8 mouse cellular contexts compared by ENCODE assay signal in the genomic region with DNA sequence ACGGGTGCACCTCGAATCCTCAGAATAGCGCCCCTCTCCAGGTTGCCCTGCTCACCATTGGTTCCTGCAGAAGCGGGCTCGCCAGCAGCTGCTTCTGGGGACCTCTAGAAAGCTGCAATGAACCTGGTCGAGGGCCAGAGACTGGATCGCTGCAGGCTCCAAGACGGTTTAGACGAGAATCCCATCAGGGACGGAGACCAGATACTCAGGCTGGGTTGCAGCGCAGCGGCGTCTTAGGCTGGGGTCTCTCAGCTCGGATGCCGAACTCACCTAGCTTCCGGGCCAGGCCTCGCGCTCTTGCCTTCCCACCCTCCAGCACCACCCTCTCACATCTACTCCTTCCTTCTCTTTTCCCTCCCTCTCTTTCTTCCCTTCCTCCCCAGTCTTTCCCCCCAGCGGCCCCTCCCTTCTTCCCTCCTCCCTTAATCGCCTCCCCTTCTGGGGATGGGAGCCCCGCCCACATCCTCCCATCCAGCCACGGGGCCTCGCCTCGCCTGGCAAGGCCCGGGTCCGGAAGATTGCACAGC. TPM values are rescaled to one million over a fixed set of nuclear protein-coding genes. Genes with fewer than 3 reads are reported as not detected.
DNase-seq lines count a peak whose midpoint lies in the region; ATAC-seq and TF ChIP-seq lines count a peak whose summit lies in the region.

Bmp4 (minus strand) TSS at position 421 of the 527 bp plus-strand sequence.

- H3K36me3 ChIP-seq in forebrain, embryonic 11.5 days (ENCODE audit: control insufficient read depth, insufficient read depth, low read length) = no peaks in the 10 kb centered on the region
- H3K36me3 ChIP-seq in heart, postnatal 0 days (replicated peaks; ENCODE audit: control insufficient read depth, insufficient read depth, low read length) = no peaks in the 10 kb centered on the region
- no peaks in the 10 kb centered on the region for H3K36me3 ChIP-seq in midbrain, embryonic 10.5 days

- WGBS in forebrain, embryonic 11.5 days = 2% methylated on average over 26 of the region's 26 CpGs
- 5% methylated on average over 26 of the region's 26 CpGs for WGBS in heart, postnatal 0 days
- WGBS in midbrain, embryonic 10.5 days = 2% methylated on average over 26 of the region's 26 CpGs

- no peak for TF ChIP-seq CTCF in heart, postnatal 0 days (IDR thresholded peaks at IDR 0.05; ENCODE audit: low read depth)

- H3K9me3 ChIP-seq in forebrain, embryonic 11.5 days (ENCODE audit: control insufficient read depth, low read length) = no peaks in the 10 kb centered on the region
- H3K9me3 ChIP-seq in heart, postnatal 0 days (replicated peaks; ENCODE audit: control insufficient read depth, low read length) = no peaks in the 10 kb centered on the region
- no peaks in the 10 kb centered on the region for H3K9me3 ChIP-seq in midbrain, embryonic 10.5 days (replicated peaks)

- H3K27me3 ChIP-seq in forebrain, embryonic 11.5 days (ENCODE audit: control insufficient read depth, insufficient read depth, low read length) = peaks cover 57% of the 10 kb centered on the region
- peaks cover 43% of the 10 kb centered on the region for H3K27me3 ChIP-seq in heart, postnatal 0 days (ENCODE audit: control insufficient read depth, insufficient read depth, low read length)
- H3K27me3 ChIP-seq in midbrain, embryonic 10.5 days (ENCODE audit: low read depth, poor library complexity, severe bottlenecking) = peaks cover 98% of the 10 kb centered on the region

- H3K4me2 ChIP-seq in forebrain, embryonic 11.5 days (ENCODE audit: low read depth, low read length, severe bottlenecking) = peak within 1 kb of the TSS; percentile 44
- H3K4me2 ChIP-seq in heart, postnatal 0 days (ENCODE audit: low read depth, low read length) = peak within 1 kb of the TSS; percentile 76

- DNase-seq in adrenal gland, postnatal 14 days = peak; percentile 32
- DNase-seq in forebrain, embryonic 11.5 days (ENCODE audit: low spot score) = peak; percentile 75
- DNase-seq in heart, postnatal 0 days (ENCODE audit: low spot score) = no peak
- DNase-seq in kidney, postnatal 4 days = peak; percentile 81 to 87
- peak; percentile 60 for DNase-seq in midbrain, embryonic 10.5 days (ENCODE audit: low spot score)
- no peak for DNase-seq in layer of hippocampus, postnatal 36 days
- DNase-seq in right cerebral cortex, adult 2 months (ENCODE audit: low spot score in 2 of 2) = no peak
- no peak for DNase-seq in left cerebral cortex, postnatal 25 days (ENCODE audit: low spot score in 2 of 2)

- 0 out of 2 replicates have a peak, but pooled peaks have one; percentile 8 for ATAC-seq in forebrain, embryonic 11.5 days (replicated peaks; ENCODE audit: low FRiP score)
- ATAC-seq in heart, postnatal 0 days (ENCODE audit: insufficient read depth, low read depth) = no peak

- peak within 1 kb of the TSS; percentile 35 for H3K9ac ChIP-seq in forebrain, embryonic 11.5 days (ENCODE audit: low read length)
- H3K9ac ChIP-seq in heart, postnatal 0 days (replicated peaks; ENCODE audit: low read depth, low read length) = no peak within 1 kb of the TSS

- H3K4me3 ChIP-seq in forebrain, embryonic 11.5 days (ENCODE audit: low read depth, low read length) = peak within 1 kb of the TSS; percentile 46
- H3K4me3 ChIP-seq in heart, postnatal 0 days (ENCODE audit: low read depth, low read length) = peak within 1 kb of the TSS; percentile 61
- peak within 1 kb of the TSS; percentile 52 for H3K4me3 ChIP-seq in midbrain, embryonic 10.5 days

- no peak within 1 kb of the TSS for H3K27ac ChIP-seq in forebrain, embryonic 11.5 days (ENCODE audit: low read depth, low read length)
- no peak within 1 kb of the TSS for H3K27ac ChIP-seq in heart, postnatal 0 days (ENCODE audit: low read depth)
- no peak within 1 kb of the TSS; the same call in 1 of the 2 replicates for H3K27ac ChIP-seq in midbrain, embryonic 10.5 days (replicated peaks)

- no peak for TF ChIP-seq EP300 in heart, postnatal 0 days (IDR thresholded peaks at IDR 0.05; ENCODE audit: low read depth)

- intact Hi-C loops in left cerebral cortex, postnatal 25 days (cut with DNase I) = no loop called here

- H3K4me1 ChIP-seq in forebrain, embryonic 11.5 days (replicated peaks; ENCODE audit: control insufficient read depth, insufficient read depth, low read length) = peaks cover 7% of the 10 kb centered on the region; the same call in 1 of the 2 replicates
- H3K4me1 ChIP-seq in heart, postnatal 0 days (ENCODE audit: control insufficient read depth, insufficient read depth) = peaks cover 8% of the 10 kb centered on the region; the same call in 1 of the 2 replicates
- H3K4me1 ChIP-seq in midbrain, embryonic 10.5 days = peaks cover 49% of the 10 kb centered on the region

RNA-seq across cellular contexts. Expression of gene Bmp4, which starts in this region (rescaled TPM):
- 6.2 and 9.4 TPM in 2 replicates for total RNA-seq in adrenal gland, postnatal 14 days (2021)
- 15.1 and 19.4 TPM in 2 replicates for polyA plus RNA-seq in forebrain, embryonic 11.5 days (2014; fragmentation: Nextera tagmentation; extraction: Ambion mirVana)
- 10.1 and 17.9 TPM in 2 replicates for total RNA-seq in heart, postnatal 0 days (2014; rRNA removed; ENCODE audit: low replicate concordance)
- polyA plus RNA-seq in heart, postnatal 0 days (2015; fragmentation: Nextera tagmentation; extraction: Ambion mirVana) = 5.3 and 6.3 TPM in 2 replicates
- polyA plus RNA-seq in midbrain, embryonic 10.5 days (2016; fragmentation: Nextera tagmentation; extraction: Ambion mirVana) = 9.5 and 10.8 TPM in 2 replicates
- 1 to 10 TPM; 3.8 to 5.2 TPM for total RNA-seq in layer of hippocampus, postnatal 36 days (2021)
- 1 to 10 TPM; 7.1 to 8.5 TPM for total RNA-seq in left cerebral cortex, postnatal 25 days (2021)

Comparison
In these comparisons a context has a peak if more than half of its experiments do, and no peak if none do; other contexts are left out.
1. DNase-seq: peak in adrenal gland, postnatal 14 days (single experiment), forebrain, embryonic 11.5 days (single experiment), kidney, postnatal 4 days (2 of 2) and midbrain, embryonic 10.5 days (single experiment); none in heart, postnatal 0 days (single experiment), layer of hippocampus, postnatal 36 days (0 of 2), right cerebral cortex, adult 2 months (0 of 2) and left cerebral cortex, postnatal 25 days (0 of 2).
2. Peak in every context shown above with its lines, with median percentiles within 50 percentile points of each other: H3K4me3 ChIP-seq.